Mouse (Mus musculus): ENCODE results near the gene Stac.

The Stac gene

DNA sequence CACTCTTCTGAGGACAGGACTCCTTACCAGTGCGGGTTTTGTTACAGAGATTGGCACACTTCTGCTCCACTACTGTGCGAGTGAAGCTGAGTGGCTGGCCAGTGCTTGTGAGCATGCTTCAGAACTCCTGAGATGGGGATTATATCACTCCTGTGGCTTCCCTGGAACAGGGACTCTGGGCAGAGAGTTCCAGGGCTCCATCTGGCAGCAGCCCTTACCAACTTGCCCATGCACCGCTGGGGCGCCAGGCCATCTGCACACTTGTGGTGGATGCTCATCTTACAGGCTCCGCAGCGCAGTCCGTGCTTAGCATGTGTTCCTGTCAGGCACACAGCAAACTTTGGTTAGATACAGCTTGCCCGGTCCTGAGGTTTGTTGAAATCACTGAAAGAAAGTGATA, 83.5 kb downstream of the Stac start:
- no peak for DNase-seq (ENCODE audit: low spot score)

DNA sequence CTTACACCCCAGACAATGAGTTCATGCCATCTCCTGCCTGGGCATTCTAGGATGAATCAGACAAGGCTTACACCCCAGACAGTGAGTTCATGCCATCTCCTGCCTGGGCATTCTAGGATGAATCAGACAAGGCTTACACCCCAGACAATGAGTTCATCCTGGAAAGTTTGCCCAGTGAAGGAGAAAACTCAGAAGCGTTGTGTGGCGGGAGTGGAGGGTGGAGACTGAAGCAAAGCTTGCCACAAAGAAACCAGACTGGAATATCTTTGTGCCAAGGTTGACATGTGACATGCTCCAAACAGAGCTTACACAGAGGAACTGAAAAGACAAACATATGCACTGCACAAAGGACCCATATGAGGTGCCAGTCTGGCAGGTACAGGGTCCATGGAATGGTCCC, 102.6 kb downstream of the Stac start:
- DNase-seq (ENCODE audit: low spot score) = no peak

DNA sequence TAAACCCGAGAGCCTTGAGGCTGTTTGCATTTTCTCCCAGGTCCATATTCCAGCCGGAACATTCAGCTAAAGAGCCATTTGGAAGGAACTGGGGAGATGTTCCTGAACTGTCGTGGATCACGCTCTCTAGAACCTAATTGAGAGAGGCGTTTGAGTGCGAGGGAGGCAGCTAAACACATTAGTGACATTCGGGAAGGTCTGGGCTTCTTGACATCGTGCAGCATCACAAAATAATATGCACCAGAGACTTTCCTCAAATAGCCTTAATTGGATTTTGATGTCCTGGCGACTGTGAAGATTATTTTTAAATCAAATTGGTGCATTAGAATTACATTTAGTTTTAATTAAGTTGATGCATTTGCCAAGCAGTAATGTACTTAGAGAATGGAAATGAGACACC, 111.4 kb downstream of the Stac start:
- no peak for DNase-seq (ENCODE audit: low spot score)

DNA sequence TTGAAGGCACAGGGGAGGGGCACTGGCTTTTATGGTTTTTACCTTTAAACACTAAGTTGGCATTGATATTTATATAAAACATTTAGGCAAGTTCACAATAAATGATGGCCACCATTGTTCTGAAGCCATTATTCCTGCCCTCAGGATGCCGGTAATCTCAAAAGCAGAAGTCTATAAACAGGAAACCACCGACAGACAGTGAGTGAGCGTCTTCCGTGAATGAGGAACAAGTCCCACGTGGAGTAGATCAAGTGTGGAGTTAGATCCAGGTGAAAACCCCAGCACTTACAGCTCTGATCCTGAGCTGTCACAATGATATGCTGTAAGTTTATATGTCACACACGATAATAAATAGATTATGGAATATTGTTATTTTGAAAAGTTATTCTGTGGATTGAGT, 112.7 kb downstream of the Stac start:
- DNase-seq (ENCODE audit: low spot score) = no peak

DNA sequence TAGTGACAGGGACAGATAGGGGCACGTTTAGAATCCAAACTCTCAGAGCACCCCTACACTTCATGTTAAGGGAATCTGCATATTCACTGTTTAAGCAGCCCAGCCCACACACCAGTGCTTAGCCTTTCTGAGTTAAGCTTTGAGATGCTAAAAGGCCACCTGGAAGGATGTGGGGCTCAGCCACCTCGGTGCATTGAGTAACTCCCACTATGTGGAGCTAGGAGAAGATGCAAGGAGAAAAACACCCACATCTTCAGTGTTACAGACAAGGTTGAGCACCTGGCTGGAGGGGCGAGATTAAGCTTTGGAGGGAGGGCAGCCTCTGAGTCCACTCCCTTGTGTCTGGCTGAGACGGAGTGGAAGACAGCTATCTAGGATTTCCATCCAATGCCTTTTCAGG, 114.3 kb downstream of the Stac start:
- no peak for DNase-seq (ENCODE audit: low spot score)

DNA sequence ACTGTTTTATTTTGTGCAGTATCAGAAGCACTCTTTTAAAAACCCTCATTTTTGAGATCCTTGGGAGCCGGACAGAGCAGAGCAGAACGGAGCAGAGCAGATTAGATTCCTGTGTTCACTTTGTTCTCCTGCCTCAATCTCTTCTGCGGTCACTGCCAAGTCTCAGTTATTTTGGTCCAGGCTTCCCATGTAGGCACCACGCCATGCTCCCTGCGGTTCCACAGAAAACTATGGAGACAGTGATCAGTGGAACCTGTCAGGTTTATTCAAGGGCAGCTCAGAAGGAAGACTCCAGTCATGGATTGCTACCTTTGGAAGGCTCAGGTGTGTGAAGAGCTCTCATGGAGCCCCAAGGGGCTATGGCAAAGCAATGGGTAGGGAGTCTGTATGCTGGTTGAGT, 116.3 kb downstream of the Stac start:
- DNase-seq (ENCODE audit: low spot score) = no peak

DNA sequence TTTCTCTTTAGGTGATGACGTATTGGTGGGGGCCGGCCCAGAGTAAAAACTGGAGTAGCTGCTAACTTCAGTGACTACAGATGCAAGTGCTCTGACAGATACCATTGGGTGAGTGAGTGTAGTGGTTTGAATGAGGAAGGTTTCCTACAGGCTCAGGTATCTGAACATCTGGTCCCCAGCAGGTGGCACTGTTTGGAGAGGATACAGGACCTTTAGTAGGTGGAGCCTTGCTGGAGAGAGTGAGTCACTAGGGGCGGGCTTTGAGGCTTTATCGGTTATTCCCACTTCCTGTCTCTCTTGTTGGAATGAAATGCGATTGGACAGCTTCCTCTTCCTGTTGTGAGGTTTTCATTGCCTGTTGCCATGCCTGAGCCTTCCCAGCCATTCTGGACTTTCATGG, 118.5 kb downstream of the Stac start:
- no peak for DNase-seq (ENCODE audit: low spot score)

DNA sequence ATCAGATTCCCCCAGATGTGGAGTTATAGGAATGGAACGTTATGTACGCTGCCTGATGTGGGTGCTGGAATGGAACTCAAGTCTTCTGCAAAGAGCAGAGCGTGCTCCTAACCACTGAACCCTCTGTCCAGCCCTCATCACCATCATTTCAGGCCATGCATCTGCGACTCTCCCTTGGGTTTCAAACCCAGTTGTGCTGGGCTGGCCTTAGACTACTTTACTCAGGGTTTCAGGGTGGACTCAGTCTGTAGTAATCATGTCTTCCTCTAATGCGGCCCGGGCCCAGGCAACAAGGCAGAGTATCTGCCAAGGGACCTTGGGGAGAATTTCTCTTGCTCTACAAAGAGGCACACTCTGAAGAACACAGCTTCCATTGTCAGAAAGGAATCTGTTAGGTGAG, 126.0 kb downstream of the Stac start:
- no peak for DNase-seq (ENCODE audit: low spot score)

DNA sequence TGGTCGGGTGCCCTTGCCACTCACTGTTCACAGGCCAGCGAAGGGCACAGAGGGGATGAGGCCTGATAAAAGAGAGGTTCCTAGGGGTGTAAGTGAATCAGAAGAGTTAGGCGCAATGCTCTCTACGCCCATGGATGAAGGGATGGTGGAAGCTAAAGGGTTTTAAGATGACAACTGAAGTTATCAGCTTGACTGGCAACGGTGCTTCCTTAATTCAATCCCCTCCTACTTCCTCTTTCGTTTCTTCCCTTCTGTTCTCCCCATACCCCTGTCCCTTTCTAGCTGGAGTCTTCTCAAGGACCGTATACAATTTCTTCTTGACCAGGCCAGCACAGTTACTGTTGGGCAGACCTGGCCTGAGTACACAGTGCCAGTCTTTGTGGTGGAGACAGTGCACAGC, 126.9 kb downstream of the Stac start:
- DNase-seq (ENCODE audit: low spot score) = no peak

DNA sequence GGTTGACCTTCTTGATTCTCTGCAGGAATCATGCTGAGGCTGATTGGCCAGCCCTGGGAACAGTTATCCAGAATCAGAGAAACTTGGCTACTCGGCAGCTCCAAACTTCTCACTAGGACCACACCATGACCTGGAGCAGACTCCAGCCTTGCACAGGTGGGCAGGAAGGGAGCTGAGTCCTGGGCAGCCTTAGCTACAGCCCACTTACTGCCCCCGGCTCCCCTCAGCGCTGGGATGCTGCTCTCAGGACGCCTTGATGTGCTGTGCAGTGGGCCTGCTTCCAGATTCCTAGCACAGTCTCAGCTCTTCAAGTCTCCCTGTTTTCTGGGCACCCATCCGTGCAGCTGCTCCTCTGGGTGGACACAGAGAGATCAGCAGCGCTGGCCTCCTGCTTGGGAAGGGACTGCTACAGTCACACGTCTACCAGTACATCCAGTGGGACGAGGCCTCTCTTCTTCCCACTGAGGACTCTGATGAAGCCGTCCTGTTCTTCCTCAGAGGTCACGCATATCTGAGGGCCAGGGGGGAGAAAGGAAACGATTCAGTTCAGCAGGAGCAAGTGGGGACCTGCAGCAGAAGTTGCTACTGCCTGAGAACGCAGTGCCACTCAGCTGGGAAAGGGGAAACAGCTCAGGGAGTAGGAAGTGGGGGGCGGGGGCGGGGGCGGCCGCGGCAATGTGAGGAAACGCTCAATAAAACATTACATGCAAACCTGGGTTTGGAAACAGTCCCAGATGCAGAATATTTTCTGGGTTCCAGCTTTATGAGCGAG, 127.7 kb downstream of the Stac start:
- no peak for DNase-seq (ENCODE audit: low spot score)

DNA sequence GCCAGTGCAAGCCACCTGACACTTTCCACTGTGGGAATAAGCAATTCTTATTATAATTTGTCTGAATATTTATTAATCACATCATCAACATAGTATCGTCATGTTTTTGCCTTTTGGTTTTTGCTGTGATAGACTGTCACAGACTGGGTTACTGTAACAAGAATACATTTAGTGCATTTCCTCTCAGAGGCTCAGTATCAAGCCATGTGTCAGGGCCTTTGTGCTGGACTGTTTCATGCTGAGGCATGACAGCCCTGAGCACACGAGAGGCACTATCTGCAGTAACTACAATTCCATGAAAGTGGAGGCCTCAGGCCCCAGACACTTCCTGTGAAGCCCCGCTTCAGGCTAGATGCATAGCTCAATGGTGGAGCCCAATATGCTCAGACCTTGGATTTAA, 133.4 kb downstream of the Stac start:
- no peak for DNase-seq (ENCODE audit: low spot score)

DNA sequence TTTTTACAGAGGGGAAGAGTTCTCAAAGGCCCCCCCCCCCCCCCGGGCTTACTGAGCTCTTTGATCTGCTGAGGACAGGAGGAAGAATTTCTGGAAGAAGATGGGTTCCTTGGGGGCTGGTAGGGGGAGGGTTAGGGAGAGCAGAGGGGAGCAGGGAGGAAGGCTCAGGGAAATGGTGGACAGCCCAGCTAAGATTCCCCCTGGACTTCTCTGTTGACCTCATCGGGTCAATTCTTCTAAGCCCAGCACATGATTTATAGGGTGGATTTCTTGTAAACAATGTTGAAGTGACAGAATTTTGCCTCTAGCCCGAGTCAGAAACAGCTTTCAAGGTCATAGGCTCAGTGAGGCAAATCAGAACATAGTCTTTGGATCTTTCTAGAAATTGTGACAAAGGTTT, 137.3 kb downstream of the Stac start:
- no peak for DNase-seq (ENCODE audit: low spot score)

DNA sequence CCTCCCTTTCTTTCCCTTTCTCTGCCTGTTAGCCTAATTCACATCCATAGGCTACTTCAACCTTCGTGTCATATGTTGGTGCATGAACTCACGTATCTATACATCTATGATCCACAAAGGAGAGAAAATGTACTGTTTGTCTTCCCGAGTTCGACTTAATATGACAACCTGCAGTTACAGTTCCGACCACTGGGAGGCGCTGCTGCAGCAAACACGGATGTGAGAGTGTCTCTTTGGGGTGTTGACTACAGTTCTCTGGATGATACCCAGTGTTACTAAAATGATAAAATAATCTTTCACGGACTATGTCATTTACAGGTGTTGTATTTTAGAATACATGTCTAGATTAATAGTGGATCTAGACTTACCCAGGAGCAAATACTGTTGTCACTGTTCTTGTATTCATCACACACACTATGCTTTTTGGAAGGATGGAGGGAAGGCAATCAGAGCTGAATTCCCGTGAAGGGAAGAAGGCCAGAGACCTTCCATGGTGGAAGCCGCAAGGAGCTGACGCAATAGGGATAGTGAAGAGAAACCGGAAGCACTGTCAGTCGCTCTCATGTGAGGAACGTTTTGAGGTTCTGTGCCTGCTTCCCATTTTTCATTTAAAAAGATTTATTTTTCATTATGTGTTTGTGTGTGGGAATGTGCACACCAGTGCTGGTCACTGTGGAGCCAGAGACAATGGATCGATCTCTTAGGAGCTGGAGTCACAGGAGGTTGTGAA, 138.5 kb downstream of the Stac start:
- DNase-seq (ENCODE audit: low spot score) = no peak

DNA sequence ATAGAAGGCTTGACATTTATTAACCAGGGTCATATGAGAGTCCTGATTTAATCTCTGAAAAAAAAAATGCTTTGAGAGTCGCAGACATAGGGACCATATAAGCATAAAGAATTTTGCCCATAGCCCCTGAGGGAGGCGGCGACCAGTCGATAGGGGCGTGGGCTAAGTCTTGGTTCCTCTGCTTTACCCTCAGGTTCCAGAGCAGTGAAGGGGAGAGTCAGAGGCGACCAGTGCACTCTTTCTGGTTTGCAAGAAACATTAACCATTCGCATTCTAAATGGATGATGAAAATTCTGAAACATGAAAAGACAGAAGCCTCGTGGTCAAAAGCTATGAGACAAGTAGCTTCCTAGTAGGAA, 139.2 kb downstream of the Stac start:
- DNase-seq (ENCODE audit: low spot score) = no peak

DNA sequence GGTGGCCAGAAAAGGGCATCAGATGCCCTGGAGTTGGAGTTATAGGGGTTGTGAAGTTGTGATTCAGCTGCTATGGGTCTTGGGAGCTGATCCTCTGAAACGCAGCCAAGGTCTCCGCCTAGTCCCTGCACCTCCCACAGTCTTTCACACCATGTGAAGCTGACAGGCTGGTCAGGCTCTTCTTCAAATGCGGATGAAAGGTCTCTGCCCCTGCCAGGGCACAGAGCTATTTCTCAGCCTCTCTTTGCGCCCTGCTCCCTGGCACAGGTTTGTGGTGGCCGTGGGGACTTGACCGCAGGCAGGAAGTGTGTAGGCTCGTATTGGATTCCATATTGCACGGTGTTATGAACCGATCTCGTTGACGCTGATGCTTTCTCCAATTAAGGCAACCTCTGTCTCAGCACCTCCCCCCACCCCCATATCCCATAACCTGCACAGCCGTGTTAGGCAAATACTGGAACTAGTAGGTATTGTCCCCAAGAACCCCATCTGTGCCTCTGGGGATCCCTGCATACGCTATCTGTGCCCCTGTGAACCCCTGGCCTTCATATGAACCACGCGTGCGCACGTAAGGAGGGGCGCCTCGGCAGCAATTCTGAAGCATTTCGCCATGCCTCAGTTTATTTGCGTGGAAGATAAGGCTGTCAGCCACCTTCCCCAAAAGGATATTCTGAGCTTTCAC, 139.7 kb downstream of the Stac start:
- DNase-seq (ENCODE audit: low spot score) = no peak

DNA sequence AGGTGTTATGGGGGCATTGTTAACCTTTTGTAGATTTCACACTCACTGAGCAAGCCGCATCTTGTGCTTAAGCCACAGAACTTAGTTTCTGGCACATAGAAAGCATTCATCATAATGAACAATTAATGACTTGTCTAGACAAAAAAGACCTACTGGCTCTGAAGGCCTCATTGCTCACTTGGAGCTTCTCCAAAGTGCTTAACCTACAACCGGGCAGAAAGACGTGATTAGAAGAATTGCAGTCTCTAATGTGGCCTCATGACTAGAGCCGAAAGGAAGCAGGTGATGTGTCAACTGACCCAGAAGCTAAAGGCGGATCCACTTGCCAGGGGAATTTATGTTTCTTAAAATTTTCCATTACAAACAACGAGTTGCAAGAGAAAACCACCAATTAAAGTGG, 147.5 kb downstream of the Stac start:
- no peak for DNase-seq (ENCODE audit: low spot score)

DNA sequence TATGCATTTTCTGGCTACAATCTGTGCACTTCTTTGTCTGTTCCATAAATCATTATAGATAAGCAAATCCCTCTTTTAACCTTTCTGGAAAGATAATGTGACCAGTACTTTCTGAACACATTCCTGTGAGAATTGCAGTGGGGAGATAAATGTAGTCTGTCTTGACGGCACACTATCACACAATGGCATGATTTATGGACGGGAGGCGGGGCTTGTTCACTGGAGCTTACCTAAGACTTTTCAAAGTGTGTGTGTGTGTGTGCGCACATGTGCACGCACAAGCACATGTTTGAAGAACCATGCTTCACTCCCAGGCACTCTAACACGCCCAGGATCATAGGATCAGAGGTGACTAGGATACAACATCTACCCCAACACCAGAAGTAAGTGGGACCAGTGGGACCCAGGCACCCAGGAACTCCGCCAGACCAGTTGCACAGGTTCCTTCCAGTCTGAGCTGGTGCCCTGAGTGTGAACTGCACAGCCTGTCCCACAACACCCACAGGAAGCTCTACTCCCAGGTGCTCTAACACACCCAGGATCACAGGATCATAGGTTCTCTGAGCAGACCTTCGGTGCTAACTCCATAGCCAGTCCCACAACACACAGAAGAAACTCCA, 154.6 kb downstream of the Stac start:
- no peak for DNase-seq (ENCODE audit: low spot score)

DNA sequence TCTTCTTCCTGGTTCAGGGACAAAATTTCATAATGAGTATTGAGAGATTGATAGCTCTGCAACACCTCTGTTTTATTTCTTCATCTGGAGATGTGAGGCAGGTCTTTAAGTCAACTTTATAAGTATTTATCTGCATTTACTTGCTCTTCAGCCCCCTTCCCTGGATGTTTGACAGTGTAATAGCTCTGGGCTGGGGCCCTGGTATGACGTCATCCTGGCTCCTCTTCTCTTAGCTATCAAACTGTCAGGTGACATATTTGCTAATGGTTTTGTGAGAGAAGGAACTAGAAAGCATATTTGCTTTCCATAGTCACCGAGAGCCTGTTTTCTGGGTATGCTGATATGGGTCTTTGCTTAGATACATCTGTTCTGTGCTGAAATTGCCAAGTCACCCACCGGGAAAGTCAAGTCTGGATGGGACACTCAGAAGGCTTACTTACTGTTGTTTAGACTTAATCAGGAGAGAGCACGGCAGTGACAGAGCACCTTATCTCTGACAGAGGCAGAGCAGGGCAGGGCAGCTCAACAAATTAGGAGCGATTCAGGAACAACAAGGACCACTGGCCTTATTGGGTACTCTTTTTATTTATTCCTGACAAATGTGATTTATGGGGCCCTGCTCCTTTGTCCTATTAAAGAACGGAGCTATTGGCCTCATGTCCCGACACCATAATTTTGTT, 155.3 kb downstream of the Stac start:
- no peak for DNase-seq (ENCODE audit: low spot score)

DNA sequence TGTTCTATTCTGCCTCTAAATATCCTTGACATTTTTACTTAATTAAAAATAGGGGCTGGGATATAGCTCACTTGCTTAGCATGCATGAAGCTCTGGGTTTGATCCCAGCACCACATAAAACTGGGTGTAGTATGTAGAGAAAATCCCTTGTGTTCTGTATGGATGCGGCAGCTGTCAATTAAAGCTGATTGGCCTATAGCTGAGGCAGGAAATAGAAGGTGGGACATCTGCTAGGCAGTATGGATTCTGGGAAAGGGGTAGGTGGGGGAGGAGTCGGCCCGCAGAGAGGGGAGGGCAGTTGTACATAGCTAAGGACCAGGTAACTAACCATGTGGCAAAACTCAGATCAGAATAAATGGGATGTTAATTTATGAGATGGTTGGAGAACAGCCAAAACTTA, 166.3 kb downstream of the Stac start:
- DNase-seq (ENCODE audit: low spot score) = no peak

DNA sequence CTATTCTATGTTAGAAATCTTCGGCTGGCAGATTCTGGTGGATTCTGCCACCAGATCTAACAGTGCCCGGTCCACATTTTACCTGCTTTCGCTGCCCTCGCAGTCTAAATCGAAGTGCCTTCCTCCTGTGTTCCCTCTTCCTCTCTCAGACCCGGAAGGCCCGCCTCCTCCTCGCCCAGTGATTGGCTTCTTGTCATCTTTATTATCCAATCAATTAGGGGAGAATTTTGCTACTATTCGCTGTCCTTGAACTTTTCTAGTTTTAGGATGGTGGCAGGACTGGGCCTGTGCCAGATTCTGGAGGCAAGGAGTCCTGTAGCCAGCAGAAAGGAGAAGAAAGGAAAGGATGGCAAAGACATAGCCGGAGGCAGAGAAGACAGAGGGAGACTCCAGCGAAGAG, 167.0 kb downstream of the Stac start:
- no peak for DNase-seq (ENCODE audit: low spot score)

DNA sequence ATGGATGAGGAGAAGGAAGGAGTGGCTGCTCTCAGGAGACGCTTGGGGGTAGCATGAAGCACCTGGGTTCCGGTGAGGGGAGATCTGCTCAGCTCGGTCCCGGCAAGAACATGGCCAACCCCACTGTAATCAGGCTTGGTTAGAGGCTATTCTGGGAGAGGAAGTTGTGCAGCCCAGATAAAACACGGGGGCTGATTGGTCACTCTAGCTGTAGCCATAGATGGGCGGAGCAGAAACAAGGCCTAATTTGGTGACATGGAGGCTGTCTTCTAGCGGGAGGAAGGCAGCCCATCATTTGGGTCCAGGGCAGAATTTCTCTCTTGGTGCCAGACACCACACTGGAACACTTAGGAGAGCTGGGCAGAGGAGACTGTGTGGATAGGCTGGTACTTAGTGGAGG, 167.9 kb downstream of the Stac start:
- no peak for DNase-seq (ENCODE audit: low spot score)

DNA sequence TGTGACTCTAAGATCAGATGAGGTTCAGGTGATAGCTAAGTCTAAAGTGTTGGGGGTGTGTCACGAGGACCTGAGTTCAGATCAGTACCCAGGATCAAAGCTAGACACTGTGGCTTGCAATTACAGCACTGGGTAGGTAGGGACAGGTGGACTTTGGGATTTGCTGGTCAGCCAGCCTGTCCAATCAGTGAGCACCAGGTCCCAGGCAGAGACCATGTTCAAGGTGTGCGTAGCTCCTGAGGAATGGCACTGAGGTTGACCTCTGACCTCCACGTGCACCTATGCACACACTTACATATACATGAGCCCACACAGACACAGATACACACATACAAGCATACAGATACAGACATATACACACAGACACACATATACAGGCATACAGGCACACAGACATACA, 174.6 kb downstream of the Stac start:
- DNase-seq (ENCODE audit: low spot score) = no peak
